Mouse (Mus musculus) gastrocnemius, adult 8-10 months (tissue): Measurements from ENCODE around the gene Kazn. TPM values are rescaled to one million over a fixed set of nuclear protein-coding genes. Genes with fewer than 3 reads are reported as not detected.
A peak's percentile ranks its signal among the peaks of the same experiment; 100 is the strongest.

Experiments
- DNase-seq, 2 experiments: peaks; one replicate each; pipeline ENCODE4 v3.0.0; 2022; ENCODE audit warnings: low spot score in 2 of 2
- total RNA-seq, 4 experiments: library from RNA; stranded (reverse); gene quantifications; 2 replicates each; pipeline ENCODE4 v1.2.4; 2022

The Kazn gene
- total RNA-seq, 4 experiments from 2014 or later, result 1.3 to 1.9 (median 1.7) TPM

DNA sequence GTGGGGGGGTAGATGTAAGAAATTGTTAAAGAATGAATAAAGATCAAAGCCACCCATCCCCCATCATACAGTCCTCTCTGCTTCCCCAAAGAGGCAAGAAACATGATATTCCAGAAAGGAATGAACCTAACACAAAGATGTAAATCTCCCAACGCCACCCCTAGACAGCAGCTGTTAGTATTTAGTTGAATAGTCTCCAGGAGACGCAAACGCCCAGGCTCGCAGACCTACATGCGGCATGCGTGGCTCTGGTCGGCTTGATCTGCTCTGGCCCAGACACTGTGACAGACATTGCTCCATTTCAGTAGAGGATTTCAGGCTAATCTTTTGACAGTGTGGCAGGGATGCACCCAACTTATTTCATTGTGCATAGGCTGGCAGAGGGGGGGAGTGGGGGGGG is 120.7 kb downstream of the Kazn start:
- no peak for DNase-seq

GRCm38 (mm10) chr4:142117993-142118392 is 121.2 kb downstream of the Kazn start:
- no peak for DNase-seq

DNA sequence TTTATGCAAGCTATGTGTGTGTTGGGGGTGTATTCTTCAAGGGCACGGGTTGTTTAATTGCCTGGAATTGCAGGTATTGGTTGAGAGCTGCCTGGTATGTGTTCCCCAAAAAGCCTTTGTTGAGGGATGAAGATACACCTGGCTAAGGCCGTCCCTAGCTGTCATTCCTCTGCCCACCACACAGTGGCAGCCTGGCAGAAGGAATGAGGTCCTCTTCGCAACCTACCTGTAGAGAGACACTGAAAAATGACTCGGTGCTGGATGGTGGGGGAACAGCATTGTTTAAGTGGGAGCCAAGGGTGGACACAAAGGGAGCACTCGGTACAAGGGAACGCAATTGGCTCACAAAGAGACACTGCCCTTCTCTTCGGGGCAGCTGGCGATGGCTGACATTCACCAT is 125.9 kb downstream of the Kazn start:
- no peak for DNase-seq

GRCm38 (mm10) chr4:142103081-142103671 is 136.0 kb downstream of the Kazn start:
- DNase-seq, result no peak

DNA sequence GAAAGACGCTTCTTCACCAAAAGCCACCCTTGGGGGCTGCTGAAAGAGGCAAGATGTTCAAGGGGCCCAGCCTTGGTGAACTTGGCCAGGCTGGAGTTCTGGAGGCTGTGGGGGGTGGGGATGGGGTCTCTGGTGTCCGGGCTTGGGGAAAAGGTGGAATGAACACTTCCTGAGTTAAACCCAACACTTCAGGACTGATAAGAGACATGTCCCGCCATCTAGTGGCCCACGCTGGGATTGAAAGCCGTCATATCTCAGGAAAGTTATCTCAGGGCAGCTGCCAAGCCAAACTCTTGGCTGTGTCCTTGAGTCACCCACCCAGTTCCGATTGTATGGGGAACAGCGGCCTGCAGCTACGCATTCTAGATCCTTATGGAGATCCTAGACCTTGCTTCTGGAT is 140.9 kb downstream of the Kazn start:
- peak; percentile 77 to 81 for DNase-seq

DNA sequence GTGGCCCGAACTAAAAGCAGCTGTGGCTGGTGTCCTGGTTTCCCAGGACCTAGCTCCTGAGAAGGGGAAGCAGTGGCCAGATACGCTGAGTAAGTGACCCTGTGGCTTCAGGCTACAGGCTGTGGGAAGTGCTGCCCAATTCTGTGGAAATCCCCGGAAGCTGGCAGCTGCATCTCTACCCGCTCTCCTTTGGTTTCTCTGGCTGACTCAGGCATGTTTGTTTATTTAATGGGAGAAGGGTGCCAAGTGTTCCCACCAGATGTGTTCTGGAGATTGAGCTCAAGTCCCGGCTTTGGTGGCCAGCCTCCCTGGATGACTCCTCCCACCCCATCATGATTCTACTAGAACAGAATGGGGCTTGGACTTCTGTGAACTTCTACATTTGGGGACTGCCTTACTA is 141.3 kb downstream of the Kazn start:
- DNase-seq, result peak; percentile 74 to 75

DNA sequence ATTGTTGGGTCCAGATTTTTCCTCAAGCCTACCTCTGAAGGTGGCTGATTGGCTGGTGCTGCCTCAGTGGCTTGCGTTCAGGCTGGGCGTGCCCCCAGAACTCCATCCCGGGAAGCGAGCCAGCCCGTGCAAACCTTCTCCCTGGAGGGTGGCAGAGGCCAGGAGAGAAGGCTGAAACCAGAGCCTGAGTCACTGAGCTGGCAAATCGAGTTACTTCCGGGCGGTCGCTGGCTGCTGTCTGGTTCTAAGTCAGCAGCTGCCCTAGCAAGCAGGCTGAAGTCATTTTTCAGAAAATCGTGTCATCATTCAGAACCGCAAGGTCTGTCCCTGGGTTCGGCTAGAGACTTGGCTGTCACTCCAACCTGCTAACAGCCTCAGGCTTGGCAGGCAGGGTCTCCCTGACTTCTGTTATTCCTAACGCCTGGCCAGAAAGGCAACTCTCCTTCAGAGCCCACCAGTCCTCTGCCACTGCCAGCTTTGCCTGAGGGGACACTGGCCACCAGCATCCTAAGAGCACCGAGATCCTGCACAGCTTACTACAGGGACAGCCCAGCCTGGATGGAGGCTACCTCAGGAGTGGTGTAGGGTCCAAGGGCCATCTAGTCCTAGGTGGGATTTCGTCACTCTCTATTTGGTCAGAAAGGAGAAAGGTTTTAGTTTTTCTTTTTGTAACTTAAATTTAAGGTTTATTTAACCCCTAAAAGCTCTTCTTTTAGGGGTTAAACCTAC is 143.5 kb downstream of the Kazn start:
- peak; percentile 76 to 85 for DNase-seq

DNA sequence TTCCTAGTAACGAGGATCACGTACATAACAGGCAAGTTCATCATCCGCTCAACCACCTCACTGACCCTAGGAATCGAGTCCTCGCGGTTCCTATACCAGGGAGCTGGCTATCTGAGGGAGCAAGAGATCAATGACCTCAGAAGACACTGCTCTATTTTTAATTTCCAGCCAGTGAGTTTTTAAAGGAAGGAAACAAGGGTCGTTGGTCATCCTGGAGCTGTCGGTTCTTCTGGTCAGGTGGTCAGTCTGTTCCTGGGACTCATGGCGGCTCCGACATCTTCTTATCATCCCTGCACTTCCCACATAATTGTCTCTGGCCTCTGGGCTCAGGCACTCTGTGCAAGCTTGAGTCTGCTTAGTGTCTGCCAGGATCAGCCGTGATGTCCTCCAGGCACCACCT is 144.8 kb downstream of the Kazn start:
- no peak for DNase-seq

DNA sequence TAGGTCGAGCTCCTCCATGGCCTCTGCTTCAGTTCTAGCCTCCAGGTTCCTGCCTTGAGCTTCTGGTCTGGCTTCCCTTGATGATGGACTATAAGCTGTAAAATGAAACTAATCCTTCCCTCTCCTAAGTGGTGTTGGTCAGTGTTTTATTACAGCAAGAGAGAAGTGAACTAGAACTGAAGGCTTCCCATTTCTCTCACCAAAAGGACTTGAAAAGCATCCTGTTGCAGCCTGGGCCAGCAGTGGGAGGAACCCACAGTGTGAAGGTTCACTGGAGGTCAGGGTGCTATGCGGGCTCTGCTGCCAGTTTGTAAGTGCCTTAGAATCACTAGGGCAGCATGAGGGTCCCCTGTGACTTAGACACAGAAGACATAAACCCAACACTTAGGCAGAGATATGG is 148.1 kb downstream of the Kazn start:
- DNase-seq, result no peak

- DNase-seq, result no peak
Measured at GRCm38 (mm10) chr4:142089966-142090365, 149.2 kb downstream of the Kazn start.

GRCm38 (mm10) chr4:142088836-142089235 is 150.4 kb downstream of the Kazn start:
- no peak for DNase-seq

- no peak for DNase-seq
Measured at GRCm38 (mm10) chr4:142088409-142088808, 150.8 kb downstream of the Kazn start.

DNA sequence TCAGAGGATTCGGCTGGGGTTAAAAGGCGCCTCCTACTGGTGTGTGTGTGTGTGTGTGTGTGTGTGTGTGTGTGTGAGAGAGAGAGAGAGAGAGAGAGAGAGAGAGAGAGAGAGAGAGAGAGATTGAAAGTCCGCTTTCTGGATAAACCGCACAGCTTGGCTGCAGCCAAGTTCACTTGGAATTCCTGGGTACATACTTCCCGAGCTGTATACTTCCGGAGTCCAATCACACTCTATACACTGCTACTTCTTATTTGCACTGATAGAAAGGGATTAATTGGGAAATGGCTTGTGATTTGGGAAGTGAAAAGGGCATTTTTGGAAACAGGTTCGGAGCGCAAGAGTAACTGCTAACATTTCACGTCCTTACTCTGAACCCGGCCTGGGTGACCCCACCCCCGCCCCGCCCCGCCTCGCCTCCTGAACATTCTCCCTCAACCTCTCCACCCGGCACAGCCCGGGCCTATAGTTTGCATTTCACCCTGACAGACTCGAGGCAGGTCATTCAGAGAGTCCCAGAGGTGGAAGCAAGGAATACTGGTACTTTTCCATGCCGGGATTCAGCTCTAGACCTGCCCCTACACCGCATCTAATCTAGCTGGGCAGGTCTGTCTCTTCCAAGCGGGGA is 154.2 kb downstream of the Kazn start:
- DNase-seq, result no peak

GRCm38 (mm10) chr4:142084131-142084899 is 154.9 kb downstream of the Kazn start, which contains the start of gene Tmem51:
Tmem51 (minus strand) TSS chr4:142084304.
- DNase-seq, result peak in 1 of 2 experiments; percentile 13

GRCm38 (mm10) chr4:142083762-142084130 is 155.5 kb downstream of the Kazn start:
- DNase-seq, result peak in 1 of 2 experiments; percentile 26

DNA sequence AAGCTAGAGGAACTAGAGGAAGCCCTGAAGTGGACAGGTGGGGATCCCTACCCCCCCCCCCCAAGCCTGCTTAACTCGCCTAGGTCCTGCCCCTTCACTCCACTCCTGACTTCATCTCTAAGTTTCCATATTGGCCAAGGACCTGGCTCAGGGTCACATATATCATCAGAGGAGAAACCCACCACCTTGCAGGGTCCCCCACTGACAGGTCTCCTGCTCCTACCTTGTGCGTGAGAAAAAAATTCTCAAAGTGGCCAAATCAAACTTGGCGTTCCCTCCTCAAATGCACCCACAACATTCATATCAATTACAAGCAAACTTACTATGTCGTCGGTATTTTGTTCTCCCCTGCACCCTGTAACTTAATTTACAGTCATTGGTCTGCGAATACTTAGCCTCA is 156.0 kb downstream of the Kazn start:
- no peak for DNase-seq

DNA sequence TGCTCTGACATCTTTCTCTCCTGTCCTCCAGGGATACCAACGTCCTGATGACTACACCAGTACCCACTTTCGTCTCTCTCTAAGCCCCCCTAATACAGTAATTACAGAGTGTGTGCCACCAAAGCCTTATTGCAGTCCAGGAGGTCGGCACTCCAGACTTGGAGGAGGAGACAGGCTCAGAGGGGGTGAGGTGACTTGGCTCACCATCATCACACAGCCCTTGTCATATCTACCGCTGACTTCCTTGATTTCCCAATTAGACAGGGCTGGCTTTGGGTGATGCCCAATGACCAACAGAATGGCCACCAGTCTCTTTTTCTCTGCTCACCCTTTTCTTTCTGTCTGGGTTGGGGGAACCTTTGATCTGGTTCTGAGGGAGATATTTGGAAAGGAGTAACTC is 156.5 kb downstream of the Kazn start:
- DNase-seq, result no peak

DNA sequence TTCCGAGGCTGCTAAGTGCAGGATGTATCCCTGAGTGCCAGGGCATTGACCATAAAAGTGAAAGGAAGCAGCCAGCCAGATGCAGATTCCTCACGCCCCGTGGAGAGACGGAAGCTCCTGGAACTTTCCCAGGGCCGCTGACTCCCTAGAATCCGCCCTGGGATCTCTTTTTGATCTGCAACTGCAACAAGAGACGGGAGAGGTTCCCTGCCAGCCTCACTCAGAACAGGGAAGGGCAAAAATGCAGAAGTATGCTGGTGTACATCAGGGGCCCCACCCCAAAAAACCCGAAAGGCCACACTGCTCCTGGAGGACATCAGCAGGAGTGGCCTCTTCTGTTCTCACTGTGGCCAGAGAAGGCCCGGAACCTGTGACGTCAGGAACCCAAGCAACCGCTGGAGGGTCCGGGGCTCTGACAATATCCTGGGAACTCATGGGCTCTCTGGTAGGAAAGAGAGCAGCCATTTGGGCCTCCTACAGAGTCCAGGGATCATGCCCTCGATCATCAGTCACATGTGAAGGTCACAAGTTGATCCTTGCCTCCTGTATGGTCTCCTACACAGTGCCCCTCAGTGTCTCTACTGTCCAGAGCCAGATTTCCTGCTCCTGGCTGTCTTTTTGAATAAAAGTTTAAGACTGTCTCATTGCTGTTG is 157.4 kb downstream of the Kazn start:
- peak in 1 of 2 experiments; percentile 23 for DNase-seq

DNA sequence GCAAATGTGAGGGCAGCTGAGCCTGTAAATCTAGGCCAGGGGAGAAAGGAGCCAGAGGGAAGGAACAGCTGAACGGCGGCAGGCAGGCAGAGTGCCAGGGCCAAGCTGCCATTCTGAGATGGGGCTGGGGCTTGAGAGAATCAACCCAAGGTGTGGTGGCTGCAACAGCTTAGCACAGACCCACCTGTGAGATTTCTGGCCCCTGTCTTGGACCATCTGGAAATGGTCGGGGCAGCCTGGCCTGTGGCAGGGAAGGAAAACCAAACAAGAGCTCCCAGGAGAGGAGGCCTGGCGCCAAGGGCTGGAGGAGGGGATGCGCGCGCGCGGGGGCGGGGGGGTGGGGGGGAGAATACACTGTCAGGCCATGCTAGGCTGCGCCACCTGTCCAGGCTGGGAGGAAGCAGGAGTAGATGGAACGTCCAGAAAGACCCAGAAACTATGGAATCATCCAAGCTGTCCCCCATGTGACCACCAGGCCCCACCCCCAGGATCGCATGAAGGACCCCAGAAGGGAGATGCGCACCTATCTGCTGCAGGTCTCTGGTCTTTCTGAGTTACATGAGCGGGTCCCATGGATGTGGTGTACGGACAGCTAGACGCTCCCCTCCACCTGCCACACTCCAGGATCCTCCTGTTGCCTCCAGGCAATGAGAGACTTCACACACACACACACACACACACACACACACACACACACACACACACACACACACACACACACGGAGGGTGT is 158.1 kb downstream of the Kazn start:
- peak in 1 of 2 experiments; percentile 58 for DNase-seq

DNA sequence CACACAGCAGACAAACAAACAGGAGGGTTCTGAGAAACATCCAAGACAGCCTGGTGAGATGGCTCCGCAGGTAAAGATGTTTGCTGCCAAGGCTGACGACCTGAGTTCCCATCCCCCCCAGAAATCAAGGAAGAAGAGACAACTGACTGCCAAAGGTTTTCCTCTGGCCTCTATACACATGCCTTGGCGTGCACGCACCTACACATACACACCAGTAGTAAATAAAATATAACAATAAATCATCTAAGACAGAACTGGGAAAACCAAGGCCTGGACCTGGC is 158.8 kb downstream of the Kazn start:
- DNase-seq, result no peak
